Mouse (Mus musculus) limb, embryonic 12.5 days (tissue): ENCODE measurements around the gene Kif6. TPM values are rescaled to one million over a fixed set of nuclear protein-coding genes. Genes with fewer than 3 reads are reported as not detected.

ENCODE experiments used
- ATAC-seq: fragments of 200-750 bp; cut with Nextera tagmentation; 2 replicates; pipeline ENCODE4 v1.8.0; 2017; ENCODE audit warnings: low read depth, moderate TSS enrichment; ENCODE audit not compliant: insufficient number of reproducible peaks, insufficient read depth, low FRiP score, low TSS enrichment
- H3K27ac ChIP-seq: fragments of 300-500 bp; sonication (generic); 2 replicates; pipeline ENCODE4 v1.5.1; 2016; ENCODE audit warnings: mild to moderate bottlenecking, moderate library complexity
- H3K27me3 ChIP-seq: fragments of 300-500 bp; sonication (generic); 2 replicates; pipeline ENCODE4 v1.6.1; 2016; ENCODE audit warnings: mild to moderate bottlenecking, moderate library complexity
- H3K36me3 ChIP-seq: fragments of 300-500 bp; sonication (generic); 2 replicates; pipeline ENCODE4 v1.6.1; 2016; ENCODE audit warnings: mild to moderate bottlenecking, moderate library complexity
- H3K4me1 ChIP-seq: fragments of 300-500 bp; sonication (generic); replicated peaks from 2 replicates; pipeline ENCODE4 v1.6.1; 2016
- H3K4me2 ChIP-seq: fragments of 300-500 bp; sonication (generic); 2 replicates; pipeline ENCODE4 v1.6.1; 2016; ENCODE audit warnings: mild to moderate bottlenecking, moderate library complexity
- H3K4me3 ChIP-seq: fragments of 300-500 bp; sonication (generic); replicated peaks from 2 replicates; pipeline ENCODE4 v1.5.1; 2016; ENCODE audit warnings: mild to moderate bottlenecking
- H3K9ac ChIP-seq: fragments of 300-500 bp; sonication (generic); replicated peaks from 2 replicates; pipeline ENCODE4 v1.6.1; 2016; ENCODE audit warnings: mild to moderate bottlenecking, moderate library complexity
- H3K9me3 ChIP-seq: fragments of 300-500 bp; sonication (generic); 2 replicates; pipeline ENCODE4 v1.6.1; 2016; ENCODE audit warnings: mild to moderate bottlenecking, moderate library complexity
- WGBS: fragments of 180-500 bp; shearing (Covaris S2); methylation state at CpG from one replicate; pipeline ENCODE4 v1.1.7; 2016; 5-methylcytosine and 5-hydroxymethylcytosine counted together
- polyA plus RNA-seq: library from polyadenylated mRNA; unstranded; fragments of >200 nt; fragmentation: Nextera tagmentation; extraction: Ambion mirVana; gene quantifications from 2 replicates; pipeline ENCODE4 v1.2.1, GENCODE M21; 2016

The Kif6 gene
- polyA plus RNA-seq, 1 experiment from 2014 or later = 4.7 TPM

- Histone ChIP-seq H3K27ac (no peak overlapping the region), H3K9me3 (no peaks in the 10 kb centered on the region), H3K9ac (no peak overlapping the region), H3K4me2 (no peak overlapping the region), H3K27me3 (no peaks in the 10 kb centered on the region), H3K4me3 (no peak overlapping the region), H3K36me3 (no peaks in the 10 kb centered on the region), H3K4me1 (peaks cover 33% of the 10 kb centered on the region)
- WGBS = 31% methylated on average over 15 of the region's 15 CpGs
- no peak for ATAC-seq
These were observed 261.2 kb downstream of the Kif6 start for GRCm38 (mm10) chr17:49875939-49876651.

GRCm38 (mm10) chr17:49880919-49881744 lies 266.2 kb downstream of the Kif6 start:
- no peaks in the 10 kb centered on the region for H3K36me3 ChIP-seq
- no peak overlapping the region for H3K4me3 ChIP-seq
- 88% methylated on average over 5 of the region's 5 CpGs for WGBS
- H3K27me3 ChIP-seq = no peaks in the 10 kb centered on the region
- H3K9me3 ChIP-seq = no peaks in the 10 kb centered on the region
- H3K4me2 ChIP-seq = no peak overlapping the region
- H3K27ac ChIP-seq = no peak overlapping the region
- peaks cover under 1% of the 10 kb centered on the region; the same call in 1 of the 2 replicates for H3K4me1 ChIP-seq
- H3K9ac ChIP-seq = no peak overlapping the region
- ATAC-seq = no peak

- no peaks in the 10 kb centered on the region for H3K36me3 ChIP-seq
- no peak for ATAC-seq
- no peak overlapping the region for H3K4me2 ChIP-seq
- no peaks in the 10 kb centered on the region for H3K4me1 ChIP-seq
- 76% methylated on average over 7 of the region's 7 CpGs for WGBS
- no peak overlapping the region for H3K4me3 ChIP-seq
- H3K27me3 ChIP-seq = no peaks in the 10 kb centered on the region
- no peaks in the 10 kb centered on the region for H3K9me3 ChIP-seq
- no peak overlapping the region for H3K9ac ChIP-seq
- H3K27ac ChIP-seq = no peak overlapping the region
These were observed 266.9 kb downstream of the Kif6 start for GRCm38 (mm10) chr17:49881796-49882195.

- 85% methylated on average over 8 of the region's 8 CpGs for WGBS
- Histone ChIP-seq H3K9ac (no peak overlapping the region), H3K27me3 (no peaks in the 10 kb centered on the region), H3K27ac (no peak overlapping the region), H3K9me3 (no peaks in the 10 kb centered on the region), H3K36me3 (no peaks in the 10 kb centered on the region), H3K4me1 (0 out of 2 replicates have a peak, but pooled peaks cover 7% of the 10 kb centered on the region), H3K4me3 (no peak overlapping the region), H3K4me2 (no peak overlapping the region)
- ATAC-seq = no peak
These were observed 268.3 kb downstream of the Kif6 start for GRCm38 (mm10) chr17:49883136-49883755.

- no peaks in the 10 kb centered on the region for H3K27me3 ChIP-seq
- no peak overlapping the region for H3K4me2 ChIP-seq
- no peak overlapping the region for H3K27ac ChIP-seq
- no peak overlapping the region for H3K9ac ChIP-seq
- no peaks in the 10 kb centered on the region for H3K9me3 ChIP-seq
- H3K36me3 ChIP-seq = no peaks in the 10 kb centered on the region
- H3K4me3 ChIP-seq = no peak overlapping the region
- ATAC-seq = no peak
- H3K4me1 ChIP-seq = peaks cover 17% of the 10 kb centered on the region
- WGBS = 91% methylated on average over 11 of the region's 11 CpGs
These were observed 270.1 kb downstream of the Kif6 start for GRCm38 (mm10) chr17:49885035-49885434.

- no peak overlapping the region for H3K27ac ChIP-seq
These were observed 274.7 kb downstream of the Kif6 start for GRCm38 (mm10) chr17:49889629-49890028.

GRCm38 (mm10) chr17:49890861-49891260 lies 275.9 kb downstream of the Kif6 start:
- no peaks in the 10 kb centered on the region for H3K36me3 ChIP-seq
- no peak overlapping the region for H3K4me3 ChIP-seq
- peaks cover 17% of the 10 kb centered on the region for H3K4me1 ChIP-seq
- WGBS = 87% methylated on average over 16 of the region's 16 CpGs
- no peak overlapping the region for H3K4me2 ChIP-seq
- no peaks in the 10 kb centered on the region for H3K9me3 ChIP-seq
- H3K27ac ChIP-seq = no peak overlapping the region
- no peak for ATAC-seq
- H3K27me3 ChIP-seq = no peaks in the 10 kb centered on the region
- no peak overlapping the region for H3K9ac ChIP-seq

More at GRCm38 (mm10) chr17:49889629-49890028, 274.7 kb downstream of the Kif6 start:
- peak; percentile 70; the same call in 1 of the 2 replicates for ATAC-seq
- Histone ChIP-seq H3K36me3 (no peaks in the 10 kb centered on the region), H3K27me3 (no peaks in the 10 kb centered on the region), H3K4me2 (no peak overlapping the region), H3K9me3 (no peaks in the 10 kb centered on the region), H3K4me1 (peaks cover 17% of the 10 kb centered on the region), H3K4me3 (no peak overlapping the region), H3K9ac (0 out of 2 replicates have a peak overlapping the region, but pooled peaks have one; percentile 18)
- WGBS = 21% methylated on average over 7 of the region's 7 CpGs

- Histone ChIP-seq H3K9ac (no peak overlapping the region), H3K27ac (no peak overlapping the region), H3K4me3 (no peak overlapping the region), H3K36me3 (no peaks in the 10 kb centered on the region), H3K4me2 (no peak overlapping the region), H3K4me1 (peaks cover 12% of the 10 kb centered on the region), H3K27me3 (no peaks in the 10 kb centered on the region), H3K9me3 (no peaks in the 10 kb centered on the region)
- 94% methylated on average over 6 of the region's 6 CpGs for WGBS
- no peak for ATAC-seq
These were observed 277.5 kb downstream of the Kif6 start for GRCm38 (mm10) chr17:49892390-49892789.

- H3K27me3 ChIP-seq = peaks cover 6% of the 10 kb centered on the region; the same call in 1 of the 2 replicates
- H3K4me3 ChIP-seq = no peak overlapping the region
- no peaks in the 10 kb centered on the region for H3K36me3 ChIP-seq
- H3K4me1 ChIP-seq = peaks cover 5% of the 10 kb centered on the region
- H3K27ac ChIP-seq = no peak overlapping the region
- H3K9ac ChIP-seq = no peak overlapping the region
- no peak for ATAC-seq
- no peaks in the 10 kb centered on the region for H3K9me3 ChIP-seq
- no peak overlapping the region for H3K4me2 ChIP-seq
- 79% methylated on average over 6 of the region's 6 CpGs for WGBS
These were observed 279.5 kb downstream of the Kif6 start for GRCm38 (mm10) chr17:49894471-49894870.

- no peak for ATAC-seq
These were observed 284.0 kb downstream of the Kif6 start for GRCm38 (mm10) chr17:49898849-49899331.

GRCm38 (mm10) chr17:49902613-49903012 lies 287.7 kb downstream of the Kif6 start:
- 85% methylated on average over 7 of the region's 7 CpGs for WGBS
- Histone ChIP-seq H3K36me3 (no peaks in the 10 kb centered on the region), H3K27me3 (peaks cover 17% of the 10 kb centered on the region)

More at GRCm38 (mm10) chr17:49898849-49899331, 284.0 kb downstream of the Kif6 start:
- peaks cover 17% of the 10 kb centered on the region for H3K27me3 ChIP-seq
- no peak overlapping the region for H3K27ac ChIP-seq
- no peaks in the 10 kb centered on the region for H3K9me3 ChIP-seq
- no peak overlapping the region for H3K4me2 ChIP-seq
- H3K9ac ChIP-seq = no peak overlapping the region
- 27% methylated on average over 7 of the region's 7 CpGs for WGBS
- H3K4me3 ChIP-seq = no peak overlapping the region
- no peaks in the 10 kb centered on the region; the same call in 1 of the 2 replicates for H3K4me1 ChIP-seq
- H3K36me3 ChIP-seq = no peaks in the 10 kb centered on the region

More at GRCm38 (mm10) chr17:49902613-49903012, 287.7 kb downstream of the Kif6 start:
- peaks cover 8% of the 10 kb centered on the region; the same call in 1 of the 2 replicates for H3K4me1 ChIP-seq
- no peak overlapping the region for H3K27ac ChIP-seq
- H3K9me3 ChIP-seq = no peaks in the 10 kb centered on the region
- no peak overlapping the region for H3K4me3 ChIP-seq
- no peak for ATAC-seq
- H3K4me2 ChIP-seq = no peak overlapping the region
- H3K9ac ChIP-seq = no peak overlapping the region
